Mouse (Mus musculus) gastrocnemius, postnatal 10 days (tissue): Measurements from ENCODE around the gene Shb. TPM values are rescaled to one million over a fixed set of nuclear protein-coding genes. Genes with fewer than 3 reads are reported as not detected.
"Not testable (repeated sequence)": the region's sequence is repeated elsewhere in the genome, so short reads cannot be mapped to it uniquely, and the experiment has no call there.

Source experiments
- DNase-seq: peaks from one replicate; pipeline ENCODE4 v3.0.0; 2021; ENCODE audit warnings: mixed read lengths
- microRNA-seq, 2 experiments: library from miRNA; unstranded; fragments of <30 nt; microRNA quantifications; one replicate each; pipeline ENCODE4 v1.2.0; 2021
- total RNA-seq, 2 experiments: library from RNA; stranded (reverse); gene quantifications; 2 replicates each; pipeline ENCODE4 v1.2.3; 2021

Shb gene
- total RNA-seq, 2 experiments from 2014 or later, result 9.3 to 12.5 TPM

DNA sequence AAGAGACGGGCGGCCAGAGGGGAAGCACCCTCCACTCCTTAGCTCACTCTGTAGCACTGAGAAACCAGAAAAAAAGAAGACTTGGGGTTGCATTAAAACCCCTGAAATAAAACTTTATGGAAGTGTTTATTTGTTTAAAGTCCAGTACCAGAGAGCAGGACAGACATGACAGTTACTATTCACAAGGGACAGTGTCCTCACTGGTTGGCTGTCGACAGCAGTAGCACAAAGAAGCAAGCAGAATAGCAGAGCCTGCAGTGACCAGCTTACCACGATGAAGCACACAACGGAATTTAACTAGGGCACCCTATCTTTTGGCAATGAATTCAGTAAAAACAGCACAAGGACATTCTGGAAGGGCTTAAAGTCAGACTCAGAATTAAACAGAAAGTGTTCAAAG lies 134.0 kb downstream of the Shb start:
- DNase-seq, result not testable (repeated sequence)

DNA sequence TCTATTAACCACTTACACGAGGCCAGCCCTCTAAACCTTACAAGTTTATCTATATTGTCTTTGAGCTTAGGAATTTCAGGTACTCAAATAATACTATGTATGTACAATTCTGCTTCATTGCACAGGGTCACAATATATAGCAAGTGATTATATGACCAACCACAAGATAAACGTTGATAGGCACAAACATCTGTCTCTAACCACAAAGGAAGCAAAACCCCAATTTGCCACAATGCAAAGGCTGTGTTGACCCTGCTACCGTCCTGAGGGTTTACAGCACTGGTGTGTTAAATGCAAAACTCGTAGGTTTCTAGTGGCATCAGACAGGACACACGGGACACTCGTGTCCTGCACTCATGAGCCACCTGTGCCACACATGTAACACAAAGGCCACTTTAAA lies 136.1 kb downstream of the Shb start:
- DNase-seq, result not testable (repeated sequence)

DNA sequence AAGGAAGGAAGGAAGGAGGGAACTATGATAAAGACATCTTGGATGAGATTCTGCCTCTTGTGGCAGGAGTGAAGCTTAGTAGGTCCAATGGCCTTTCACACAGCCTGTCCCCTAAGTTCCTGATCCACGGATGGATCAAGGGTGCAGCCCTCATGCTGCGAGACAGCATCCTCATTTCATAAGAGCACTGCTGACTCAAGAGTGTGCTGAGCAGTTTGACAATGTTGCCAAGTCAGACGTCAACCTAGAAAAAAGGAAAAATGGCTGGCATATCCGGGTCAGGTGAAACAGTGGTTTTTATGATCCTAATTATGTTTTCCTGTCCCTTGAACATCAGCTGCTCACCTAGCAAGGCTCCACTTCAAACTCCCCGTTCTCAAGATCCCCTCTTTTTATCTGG lies 138.6 kb downstream of the Shb start:
- DNase-seq, result no peak

DNA sequence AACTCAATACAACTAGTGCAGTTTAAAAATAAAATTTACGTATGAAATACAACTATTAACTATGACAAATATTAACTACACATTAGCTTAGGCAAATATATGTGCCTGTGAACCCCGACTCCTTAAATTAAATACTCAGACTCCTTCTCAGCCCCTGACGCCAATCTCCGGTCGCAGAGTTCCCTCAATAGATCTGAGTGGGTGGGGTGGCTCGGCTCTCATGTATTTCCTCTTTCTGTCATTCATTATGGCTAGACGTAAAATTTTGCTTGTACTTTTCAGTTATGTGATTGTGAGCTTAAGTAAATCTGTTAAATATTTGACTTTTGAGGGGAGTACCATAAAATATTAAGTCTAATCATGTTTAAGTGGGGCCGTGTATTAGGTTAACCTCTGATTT lies 139.3 kb downstream of the Shb start:
- DNase-seq, result no peak

DNA sequence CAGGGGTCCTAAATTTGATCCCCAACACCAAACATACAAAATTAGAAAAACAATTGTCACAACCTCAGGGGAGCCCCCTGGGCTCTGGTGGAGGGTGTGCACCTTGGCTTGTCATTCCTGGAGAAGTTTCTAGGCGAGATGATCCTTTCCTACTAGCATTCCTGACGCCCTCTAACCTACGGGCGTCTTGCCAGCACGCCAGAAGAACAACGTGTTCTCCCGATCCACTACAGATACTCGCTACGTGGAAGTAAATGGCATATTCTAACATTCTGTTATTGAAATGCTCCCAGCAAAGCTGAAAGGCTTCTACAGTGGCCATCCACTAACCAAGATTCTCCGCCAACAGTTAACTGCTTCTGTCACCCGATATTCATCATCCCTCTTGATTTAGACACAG lies 139.7 kb downstream of the Shb start:
- no peak for DNase-seq

DNA sequence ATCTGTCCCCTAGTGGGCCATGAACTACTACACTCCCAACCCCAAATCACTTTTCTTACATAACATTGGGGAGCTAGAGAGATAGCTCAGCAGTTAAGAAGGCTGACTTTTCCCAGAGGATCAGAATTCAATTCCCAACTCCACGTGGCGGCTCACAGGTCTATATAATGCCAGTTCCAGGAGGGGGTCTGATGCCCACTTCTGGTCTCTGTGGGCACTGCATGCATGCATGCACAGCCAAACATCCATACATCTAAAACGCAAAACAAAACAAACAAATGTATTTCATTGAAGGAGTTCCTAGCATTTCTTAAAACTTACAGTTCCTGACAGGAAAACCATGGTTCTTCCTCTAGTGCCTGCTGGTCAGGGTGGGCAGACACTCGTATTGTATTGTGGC lies 140.2 kb downstream of the Shb start:
- DNase-seq, result no peak

DNA sequence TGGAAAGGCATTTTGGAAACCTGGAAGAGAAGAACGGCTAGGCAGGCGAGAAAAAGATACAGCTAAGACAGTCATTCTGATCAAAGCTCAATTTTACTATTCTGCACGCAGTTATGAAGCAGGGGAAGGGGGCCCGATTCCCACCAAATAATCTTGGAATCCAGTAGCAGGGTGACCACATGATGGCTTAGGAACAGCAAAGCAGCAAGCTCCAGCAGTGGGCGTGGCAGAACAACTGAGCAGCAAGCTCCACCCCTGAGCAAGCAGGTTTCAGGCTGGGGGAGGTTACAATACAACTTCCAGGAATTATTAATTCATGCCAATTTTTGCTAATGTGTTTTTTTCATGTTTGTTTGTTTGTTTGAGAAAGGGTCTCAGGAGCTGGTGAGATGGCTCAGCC lies 145.0 kb downstream of the Shb start:
- not testable (repeated sequence) for DNase-seq

DNA sequence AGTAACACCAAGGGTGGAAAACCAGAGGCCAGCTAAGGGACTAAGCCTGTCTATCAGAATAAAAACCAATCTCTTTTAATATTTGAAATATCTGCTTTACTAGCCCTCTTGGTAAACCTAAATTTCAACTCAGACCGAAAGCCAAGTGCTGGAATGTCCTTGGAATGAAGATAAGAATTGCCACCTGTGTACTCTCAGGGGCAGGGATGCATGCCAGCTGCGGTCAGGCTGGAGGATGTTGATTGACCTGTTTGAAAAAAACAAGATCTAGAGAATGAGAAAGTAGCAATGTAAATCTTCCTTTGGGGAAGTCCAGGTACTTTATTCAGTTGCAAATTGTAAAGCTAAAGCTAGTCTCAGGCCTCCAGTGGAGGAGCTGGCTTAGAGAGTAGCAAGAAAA lies 150.1 kb downstream of the Shb start:
- DNase-seq, result not testable (repeated sequence)

DNA sequence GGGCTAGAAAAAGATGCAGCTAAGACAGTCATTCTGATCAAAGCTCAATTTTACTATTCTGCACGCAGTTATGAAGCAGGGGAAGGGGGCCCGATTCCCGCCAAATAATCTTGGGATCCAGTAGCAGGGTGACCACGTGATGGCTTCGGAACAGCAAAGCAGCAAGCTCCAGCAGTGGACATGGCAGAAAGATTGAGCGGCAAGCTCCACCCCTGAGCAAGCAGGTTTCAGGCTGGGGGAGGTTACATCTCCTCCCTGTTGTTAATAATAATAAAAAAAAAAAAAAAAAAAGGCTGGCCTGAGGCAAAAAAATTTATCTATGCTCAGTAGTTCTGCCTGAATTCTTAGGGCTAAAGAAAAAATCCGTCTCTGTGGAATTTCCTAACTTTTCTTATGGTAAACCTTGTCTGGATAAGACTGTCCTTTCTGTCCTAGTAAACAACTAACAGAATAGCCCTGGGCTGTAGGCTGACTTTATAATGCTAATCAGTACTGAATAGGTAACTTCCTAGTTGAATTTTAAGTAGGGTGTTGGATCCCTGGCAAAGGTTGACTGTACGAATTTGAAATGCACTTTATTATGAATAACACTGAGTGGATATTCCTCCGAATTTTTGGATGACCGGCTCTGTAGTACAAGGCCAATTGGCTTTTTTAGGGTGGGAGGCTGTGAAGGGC lies 151.2 kb downstream of the Shb start:
- not testable (repeated sequence) for DNase-seq

DNA sequence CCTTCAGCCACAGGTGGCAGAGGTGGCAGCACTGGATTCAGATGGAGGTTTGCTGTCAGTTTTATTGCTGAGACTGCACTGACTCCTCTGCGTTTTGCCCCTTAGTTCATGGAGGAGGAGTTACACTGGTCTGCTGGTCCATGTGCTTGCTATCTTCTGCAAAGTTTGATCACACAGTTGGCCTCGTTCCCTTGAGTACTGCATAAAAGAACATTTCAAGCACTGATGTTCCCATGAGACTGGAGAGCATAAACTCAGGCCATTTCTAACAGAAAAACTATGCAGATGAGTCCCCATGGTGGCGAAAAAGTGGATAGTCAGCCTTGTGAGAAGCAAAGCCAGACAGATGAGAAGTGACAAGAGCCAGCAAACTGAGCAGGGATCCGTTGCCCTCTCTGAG lies 155.7 kb downstream of the Shb start:
- DNase-seq, result no peak

DNA sequence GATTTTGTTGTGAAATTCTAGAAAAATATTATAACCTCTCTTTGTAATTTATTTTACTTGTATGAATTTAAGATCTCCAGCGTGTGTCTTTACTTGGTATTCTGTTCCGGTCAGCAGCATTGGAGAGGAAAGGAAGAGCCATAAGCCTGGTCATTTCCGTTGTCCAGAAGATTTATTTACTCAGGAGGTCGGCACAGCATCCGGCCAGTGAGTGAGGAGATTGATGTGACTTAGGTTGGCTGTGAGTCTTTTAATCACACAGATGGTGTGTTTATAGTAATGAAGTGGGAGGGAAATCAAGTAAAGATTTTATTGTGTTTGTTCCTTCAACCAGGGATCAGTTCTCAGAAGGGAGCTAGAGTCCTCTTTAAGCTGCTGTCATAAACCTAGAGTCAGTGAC lies 157.4 kb downstream of the Shb start:
- DNase-seq, result no peak

Small RNA genes lying within 50 kb of the gene (microRNA-seq; reads per million reads assigned to microRNA genes)
- 0 reads per million in 2 experiments for gene Gm22518
- 0 reads per million in 2 experiments for gene Gm25692

Other genes with a start within 250 kb of the Shb start
- gene Trmt10b, start 235.3 kb downstream of the Shb start, total RNA-seq, result 1 to 10 TPM; 4.0 to 6.2 TPM
- 10 to 100 TPM; 16.5 to 17.8 TPM for gene Dcaf10, start 190.4 kb downstream of the Shb start, total RNA-seq
- gene Exosc3, start 189.7 kb downstream of the Shb start, total RNA-seq, result 10 to 100 TPM; 11.5 to 12.1 TPM
- 10 to 100 TPM; 73.2 to 75.5 TPM for gene Slc25a51, start 123.7 kb downstream of the Shb start, total RNA-seq